Mouse (Mus musculus) lung, adult 2 months (tissue): ENCODE measurements around the gene Lrrc27.

Experiments
- CTCF ChIP-seq: fragments of 200-500 bp; IDR thresholded peaks from 2 replicates; pipeline ENCODE4 v1.5.1; 2011; ENCODE audit warnings: mild to moderate bottlenecking, low read length, control low read depth; ENCODE audit not compliant: insufficient read depth
- POLR2A ChIP-seq: fragments of 200-500 bp; IDR thresholded peaks from 2 replicates; pipeline ENCODE4 v1.6.1; 2011; ENCODE audit warnings: low read depth, mild to moderate bottlenecking, control low read depth, low read length, borderline replicate concordance; ENCODE audit errors: extremely low read depth

DNA sequence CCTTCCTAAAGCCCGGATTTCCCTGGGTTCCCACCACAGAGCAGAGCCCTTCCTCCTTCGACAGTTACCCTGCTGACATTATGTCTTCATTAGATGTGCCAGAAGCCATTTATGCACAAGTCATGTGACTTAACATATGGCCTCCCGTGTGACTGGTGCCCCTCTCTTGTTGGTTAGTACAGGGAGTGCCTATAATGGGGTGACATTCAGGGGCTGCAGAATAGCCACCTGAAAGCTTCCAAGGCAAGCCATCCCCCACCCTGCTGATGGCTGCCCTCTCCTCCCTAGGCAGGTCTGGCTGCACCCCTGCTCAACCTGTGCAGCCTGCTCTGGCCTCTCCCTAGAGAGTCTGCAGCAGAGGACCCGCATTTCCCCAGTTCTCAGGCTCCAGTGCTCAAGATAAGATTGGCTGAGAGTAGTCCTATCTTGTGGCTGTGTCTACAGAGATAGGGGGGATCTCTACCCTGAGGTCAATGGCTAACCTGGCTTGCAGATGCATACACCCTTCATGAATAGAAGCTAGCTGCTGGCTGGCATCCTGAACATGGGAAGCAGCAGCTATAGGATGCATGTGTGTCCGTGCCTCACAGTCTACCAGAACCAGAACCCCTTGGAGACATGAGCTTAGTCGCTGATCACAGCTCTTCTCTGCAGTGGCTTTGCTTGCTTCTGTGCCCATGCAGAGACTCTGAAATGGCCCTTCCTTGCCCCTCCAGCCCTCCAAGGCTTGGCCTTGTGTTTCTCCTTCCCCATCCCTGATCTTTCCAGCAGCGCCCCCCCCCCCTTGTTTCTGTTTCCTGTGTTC lies 36.8 kb downstream of the Lrrc27 start:
- TF ChIP-seq POLR2A = no peak
- TF ChIP-seq CTCF = no peak
